Mouse (Mus musculus) myocyte (in vitro differentiated cells): ENCODE measurements at regions not wholly inside any gene's neighbourhood (a gene's known extent, or its start where the extent isn't known, plus 50 kb on each side); places are given as distances from the start of the nearest gene placed in this dataset.

Experiments used
- MYOD1 ChIP-seq, 3 experiments: IDR thresholded peaks; one replicate each; pipeline ENCODE4 v1.6.1; 2011; ENCODE audit warnings: control low read depth in 2 of 3, low read depth in 2 of 3, mild to moderate bottlenecking in 2 of 3, moderate library complexity in 1 of 3; ENCODE audit not compliant: insufficient read length in 2 of 3, control insufficient read depth in 1 of 3
- MYOG ChIP-seq, 3 experiments: IDR thresholded peaks; one replicate each; pipeline ENCODE4 v1.6.1; 2011; ENCODE audit warnings: control low read depth in 2 of 3, low read depth in 2 of 3, mild to moderate bottlenecking in 2 of 3; ENCODE audit not compliant: insufficient read length in 2 of 3, control insufficient read depth in 1 of 3, insufficient read depth in 1 of 3
- POLR2A ChIP-seq: IDR thresholded peaks from one replicate; pipeline ENCODE4 v1.6.1; 2011; ENCODE audit warnings: low read depth, mild to moderate bottlenecking, control low read depth, moderate library complexity; ENCODE audit not compliant: insufficient read length
- TCF12 ChIP-seq: IDR thresholded peaks from one replicate; pipeline ENCODE4 v1.6.1; 2011; ENCODE audit warnings: mild to moderate bottlenecking, control low read depth; ENCODE audit not compliant: poor library complexity, insufficient read depth, severe bottlenecking
- TCF3 ChIP-seq: IDR thresholded peaks from one replicate; pipeline ENCODE4 v1.6.1; 2011; ENCODE audit warnings: low read depth, control low read depth; ENCODE audit not compliant: insufficient read length

GRCm38 (mm10) chr13:48171309-48171953 is 89.6 kb upstream of the Id4 start:
- TF ChIP-seq MYOG (IDR thresholded peaks at IDR 0.05; ENCODE audit: control insufficient read depth in 1 of 3, insufficient read depth in 1 of 3, insufficient read length in 2 of 3, low read depth in 2 of 3) (no peak), TCF3 (no peak), POLR2A (no peak), MYOD1 (IDR thresholded peaks at IDR 0.05; ENCODE audit: control insufficient read depth in 1 of 3, insufficient read length in 2 of 3, low read depth in 2 of 3) (no peak), TCF12 (no peak)
